Mouse (Mus musculus) heart, adult 8-10 months (tissue): Measurements from ENCODE around the gene Asic2. TPM values are rescaled to one million over a fixed set of nuclear protein-coding genes. Genes with fewer than 3 reads are reported as not detected.
A peak's percentile ranks its signal among the peaks of the same experiment; 100 is the strongest.

Experiments used
- DNase-seq: peaks from one replicate; pipeline ENCODE4 v3.0.0; 2022; ENCODE audit warnings: low spot score
- total RNA-seq, 4 experiments: library from RNA; stranded (reverse); gene quantifications; 2 replicates each; pipeline ENCODE4 v1.2.4; 2022

Asic2 gene
- total RNA-seq, 4 experiments from 2014 or later, result 0.08 TPM; not detected in 3

DNA sequence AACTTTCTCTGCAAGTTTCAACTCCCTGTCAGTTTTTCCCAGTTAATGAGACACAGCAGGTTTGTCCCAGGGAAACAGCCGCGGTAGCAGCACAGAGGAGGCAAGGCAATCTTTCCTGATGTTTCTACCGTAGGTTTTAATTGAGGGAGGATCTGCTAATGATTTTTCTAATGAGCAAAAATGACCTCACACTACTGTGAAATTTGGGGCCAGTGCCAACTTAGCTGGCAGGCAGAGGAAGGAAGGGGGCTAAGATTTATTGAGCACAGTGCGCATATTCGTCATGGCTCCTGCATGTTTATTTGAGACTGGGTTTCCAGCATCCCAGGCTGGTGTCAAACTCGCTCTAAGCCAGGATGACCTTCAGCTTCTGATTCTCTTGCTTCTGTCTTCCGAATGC is 957.5 kb downstream of the Asic2 start:
- DNase-seq, result no peak

DNA sequence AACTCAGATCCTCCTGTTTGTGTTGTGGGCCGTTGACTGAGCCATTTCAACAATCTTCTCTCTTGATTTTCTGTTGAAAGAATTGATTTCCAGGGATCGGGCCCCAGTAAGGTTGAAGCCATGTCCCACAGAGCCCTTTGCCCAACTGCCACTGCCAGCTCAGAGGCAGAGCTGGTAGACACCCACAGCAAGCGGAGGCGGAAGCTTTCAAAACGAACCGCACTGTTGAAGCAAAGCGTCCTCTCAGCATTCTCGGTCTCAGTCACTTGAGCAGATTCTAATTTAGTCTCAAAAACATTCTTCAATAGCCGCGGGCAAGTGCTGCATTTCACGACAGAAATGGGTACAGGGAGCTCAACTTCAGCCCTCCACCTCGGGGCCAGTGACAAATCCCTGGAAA is 958.9 kb downstream of the Asic2 start:
- DNase-seq, result no peak

DNA sequence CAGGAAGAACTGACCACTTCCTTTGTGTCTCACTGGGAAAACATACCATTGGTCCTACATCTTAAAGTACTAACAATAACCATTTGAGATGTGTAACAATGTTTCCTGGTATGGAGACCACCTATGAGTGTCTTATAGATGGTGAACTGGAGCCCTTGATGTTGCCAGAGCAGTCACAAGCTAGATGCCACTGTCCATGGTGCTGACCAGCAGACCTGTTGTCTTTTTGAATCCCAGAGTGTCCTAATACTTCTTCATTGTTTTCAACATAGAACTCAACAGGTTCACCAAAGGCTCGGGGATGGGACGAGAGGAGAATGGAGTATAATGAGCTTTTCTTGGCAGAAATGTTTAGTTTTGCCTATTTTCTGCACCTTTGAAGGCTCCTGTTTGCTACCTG is 962.4 kb downstream of the Asic2 start:
- DNase-seq, result no peak

DNA sequence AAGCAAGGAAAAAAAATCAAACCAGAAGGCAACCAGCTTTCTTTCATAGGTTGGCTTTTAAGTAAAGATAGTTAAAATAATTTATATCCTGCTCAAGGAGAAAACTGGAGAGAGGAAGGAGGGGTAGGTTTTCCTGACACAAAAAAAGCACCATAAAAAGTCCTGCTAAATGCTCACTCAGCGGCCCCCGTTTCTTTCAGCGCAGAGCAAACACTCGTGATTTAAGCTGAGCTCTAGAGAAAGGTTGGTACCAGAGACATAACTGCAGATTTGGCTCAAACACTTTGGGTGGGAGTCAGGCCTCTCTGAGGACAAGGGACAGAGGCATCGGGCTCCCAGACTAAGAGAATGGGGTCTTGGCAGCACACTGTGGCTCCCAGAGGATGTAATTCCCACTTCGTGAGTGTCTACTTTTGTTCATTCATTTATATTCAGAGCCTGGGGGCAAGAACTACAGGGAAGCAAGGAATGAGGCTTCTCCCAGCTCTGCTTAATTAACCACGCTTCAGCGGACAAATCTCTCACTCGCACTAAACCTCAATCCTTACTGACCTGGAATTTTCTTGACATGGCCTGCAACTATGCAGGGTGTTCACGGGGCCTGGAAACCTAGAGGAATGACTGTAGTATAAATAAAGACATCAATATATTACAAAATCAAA is 965.4 kb downstream of the Asic2 start:
- no peak for DNase-seq

DNA sequence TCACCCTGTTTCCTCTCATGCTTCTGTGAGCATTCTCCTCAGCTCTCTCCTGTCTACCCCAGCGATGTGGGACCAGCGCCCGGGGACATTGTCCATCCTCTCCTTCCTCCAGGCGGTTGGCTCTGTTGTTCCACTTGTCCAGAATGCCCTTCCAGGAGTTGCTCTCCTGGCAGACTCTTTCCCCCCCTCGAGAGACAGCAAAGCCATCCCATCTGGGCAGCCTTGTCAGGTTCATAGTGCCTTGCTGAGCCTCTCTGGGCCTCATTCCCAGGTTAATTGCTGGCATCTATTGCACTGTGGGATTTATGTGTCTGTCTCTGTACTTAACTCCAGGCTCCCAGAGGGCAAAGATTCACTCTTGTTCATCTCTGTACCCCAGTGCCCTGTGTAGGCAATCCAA is 972.6 kb downstream of the Asic2 start:
- DNase-seq, result no peak

DNA sequence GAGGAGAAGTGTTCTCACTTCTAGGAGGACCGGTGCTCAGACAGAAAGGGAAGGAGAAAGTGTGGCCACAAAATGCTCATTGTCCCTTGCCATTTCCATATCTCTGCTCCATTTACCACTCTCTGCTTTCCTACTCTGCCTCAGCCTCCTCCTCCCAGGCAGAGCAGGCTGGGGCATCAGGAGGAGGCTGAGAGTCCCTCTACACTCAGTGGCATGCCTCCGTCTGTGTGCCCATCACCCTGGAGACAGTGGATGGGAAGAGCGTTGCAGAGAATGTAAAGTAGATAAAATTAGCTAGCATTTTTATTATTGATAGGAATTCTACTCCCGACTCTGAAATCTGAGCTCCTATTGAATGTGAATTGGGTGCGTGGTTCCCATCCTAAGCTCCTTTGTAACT is 984.7 kb downstream of the Asic2 start:
- no peak for DNase-seq

DNA sequence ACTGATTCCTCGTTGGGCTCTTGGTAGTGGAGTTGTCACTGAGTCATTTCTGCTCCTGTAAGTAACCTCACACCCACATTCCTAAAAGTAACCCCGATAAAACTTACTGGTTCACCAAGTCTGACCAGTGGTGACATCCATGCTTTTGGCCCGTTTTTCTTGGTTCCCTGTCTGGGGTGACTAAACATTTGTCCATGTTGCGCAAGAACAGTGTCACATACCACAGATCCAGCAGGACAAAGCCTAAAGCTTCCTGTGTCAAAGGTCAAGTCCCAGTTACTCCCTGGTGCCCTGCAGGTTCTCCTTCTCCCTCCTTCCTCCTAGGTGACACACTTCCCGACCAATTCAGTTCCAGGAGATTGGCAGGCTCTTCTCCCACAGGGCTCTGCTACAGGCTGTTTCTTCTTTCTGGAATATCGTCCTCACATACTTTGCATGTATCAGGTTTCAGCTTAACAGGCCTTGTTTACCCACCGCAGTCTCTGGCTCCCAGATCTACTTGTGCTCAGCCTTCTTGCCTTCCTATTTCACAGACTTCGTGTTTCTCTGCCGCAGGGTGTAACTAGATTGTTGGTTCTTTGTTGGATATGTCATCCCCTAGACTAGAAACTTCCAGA is 991.9 kb downstream of the Asic2 start:
- no peak for DNase-seq

DNA sequence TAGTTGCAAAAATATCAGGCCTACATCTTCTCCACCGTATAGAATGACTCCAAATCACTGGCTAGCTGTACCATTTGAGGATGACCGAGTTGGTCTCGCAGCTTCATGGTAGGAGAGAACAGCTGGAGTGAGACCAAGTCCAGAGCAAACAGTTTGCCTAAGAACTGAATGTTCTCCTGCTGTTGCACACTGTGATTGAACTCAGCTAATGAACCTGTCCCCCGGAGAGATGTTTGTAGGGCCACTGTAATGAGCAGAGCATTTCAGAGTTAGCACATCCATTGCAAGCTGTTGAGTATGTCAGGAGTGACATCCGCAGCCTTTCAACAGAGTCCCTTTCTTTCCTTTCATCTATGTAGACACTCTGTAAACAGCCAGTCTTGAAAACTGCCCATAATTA is 993.6 kb downstream of the Asic2 start:
- DNase-seq, result peak; percentile 42

DNA sequence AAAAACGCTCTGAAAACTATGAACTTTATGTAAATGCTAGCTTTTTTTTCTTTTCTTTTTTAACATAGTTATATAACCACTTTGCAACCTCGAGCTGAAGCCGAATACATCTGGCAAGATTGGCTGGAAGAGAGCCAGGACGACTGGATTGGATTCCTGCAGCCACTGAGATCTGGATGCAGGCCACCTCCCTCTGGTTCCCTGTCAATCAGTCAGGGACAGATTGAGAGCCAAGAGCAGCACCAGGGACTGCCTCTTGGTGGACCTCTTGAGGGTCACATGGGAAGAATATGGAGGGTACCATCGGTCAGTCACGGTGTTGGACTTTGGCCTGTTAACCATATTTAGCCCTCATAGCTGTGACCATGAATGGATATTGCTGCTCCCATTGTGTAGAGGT is 994.3 kb downstream of the Asic2 start:
- peak; percentile 69 for DNase-seq

DNA sequence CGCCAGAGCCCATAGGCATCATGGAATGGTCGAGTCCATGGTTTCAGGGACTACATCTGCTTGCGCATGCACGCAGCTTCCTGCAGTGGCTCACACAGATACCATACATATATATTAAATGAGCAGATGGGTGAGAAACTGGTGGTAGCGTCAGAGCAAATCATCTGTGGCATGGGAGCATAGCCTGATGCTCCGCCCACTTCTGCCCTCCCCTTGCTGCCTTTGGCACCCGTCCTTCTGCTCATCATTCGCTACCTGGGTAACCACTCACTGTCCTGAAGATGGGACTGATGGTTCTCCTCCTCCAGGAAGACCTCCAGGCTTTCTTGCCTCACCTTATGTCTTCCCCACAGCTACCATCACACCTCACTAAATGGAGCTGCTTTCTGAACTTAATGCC is 995.0 kb downstream of the Asic2 start:
- no peak for DNase-seq

DNA sequence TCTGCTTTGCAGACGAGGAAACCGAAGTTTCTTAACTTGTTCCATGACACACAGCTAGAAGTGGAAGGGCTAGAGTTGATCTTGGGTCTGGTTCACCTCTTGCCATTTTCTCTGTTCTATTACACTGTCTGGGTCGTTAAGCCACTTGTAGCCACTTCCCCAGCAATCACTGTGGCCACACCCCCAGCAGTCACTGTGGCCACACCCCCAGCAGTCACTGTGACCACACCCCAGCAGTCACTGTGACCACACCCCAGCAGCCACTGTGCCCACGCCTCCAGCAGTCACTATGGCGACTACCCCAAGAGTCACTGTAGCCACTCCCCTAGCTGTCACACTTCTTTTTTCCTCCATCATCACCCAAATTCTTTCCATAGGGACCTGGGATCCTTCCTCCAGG is 1000.7 kb downstream of the Asic2 start:
- no peak for DNase-seq

DNA sequence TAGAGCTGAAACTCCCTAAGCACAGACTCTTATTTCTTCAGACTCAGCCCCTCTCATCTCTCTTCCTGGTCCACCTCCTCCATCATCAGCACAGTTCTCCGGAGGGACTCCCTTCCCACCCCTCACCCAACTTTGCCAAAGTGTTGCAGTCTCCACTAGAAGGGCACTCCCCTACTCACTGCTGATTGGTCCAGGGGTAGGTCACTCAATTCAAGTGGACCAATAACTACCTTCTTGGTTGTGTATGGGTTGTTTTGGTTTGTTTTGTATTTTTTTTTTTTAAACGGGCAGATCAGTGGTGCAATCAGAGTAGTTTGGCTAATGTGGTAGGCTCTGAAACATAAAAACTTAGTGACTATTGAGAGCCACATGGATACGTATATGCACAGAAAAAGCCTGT is 1002.2 kb downstream of the Asic2 start:
- no peak for DNase-seq

DNA sequence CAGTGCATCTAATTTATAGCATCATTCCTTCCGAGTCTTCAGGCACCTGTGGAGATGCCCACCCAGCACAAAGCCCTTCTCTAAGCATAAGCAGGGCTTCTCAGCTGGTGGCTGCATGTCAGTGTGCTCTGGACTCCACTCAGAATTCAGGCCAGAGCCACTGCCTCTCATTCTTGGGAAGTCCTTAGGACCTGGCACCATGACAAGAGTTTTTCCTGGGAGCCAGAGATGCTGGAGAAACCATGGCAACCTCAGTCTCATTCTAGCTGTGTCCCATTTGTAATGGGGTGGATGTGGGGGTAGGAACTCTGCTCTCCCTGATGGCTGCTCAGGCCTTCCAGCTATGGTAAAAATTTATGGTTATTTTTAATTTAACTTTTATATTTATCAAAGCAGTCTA is 1006.9 kb downstream of the Asic2 start:
- DNase-seq, result no peak

DNA sequence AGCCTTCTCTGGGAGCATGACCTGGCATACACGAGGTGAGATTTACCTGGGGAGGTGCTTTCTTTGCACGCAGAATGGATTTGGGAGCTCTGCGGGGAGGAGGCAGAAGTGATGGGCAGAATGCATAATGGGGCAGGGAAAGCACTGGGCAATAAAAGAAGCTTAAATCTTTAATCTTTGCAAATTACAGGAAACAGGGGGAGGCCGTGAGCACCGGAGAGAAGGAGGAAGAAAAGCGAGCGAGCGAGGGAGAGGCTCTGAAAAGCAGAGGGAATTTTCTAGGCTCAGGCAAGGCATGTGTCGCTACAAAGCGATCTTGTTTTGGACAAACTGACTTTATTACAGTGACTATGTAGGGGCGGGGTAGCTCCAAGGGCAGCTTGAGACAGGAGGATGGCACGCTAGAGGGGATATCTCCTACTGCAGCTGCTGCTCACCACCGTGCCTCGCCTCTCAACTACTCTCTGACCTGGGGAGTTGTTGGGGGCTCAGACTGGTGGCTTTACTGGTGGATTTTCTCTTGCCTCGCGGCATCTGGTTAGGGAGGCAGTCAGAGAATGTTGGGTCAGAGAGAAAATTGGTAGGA is 1010.1 kb downstream of the Asic2 start:
- DNase-seq, result no peak

DNA sequence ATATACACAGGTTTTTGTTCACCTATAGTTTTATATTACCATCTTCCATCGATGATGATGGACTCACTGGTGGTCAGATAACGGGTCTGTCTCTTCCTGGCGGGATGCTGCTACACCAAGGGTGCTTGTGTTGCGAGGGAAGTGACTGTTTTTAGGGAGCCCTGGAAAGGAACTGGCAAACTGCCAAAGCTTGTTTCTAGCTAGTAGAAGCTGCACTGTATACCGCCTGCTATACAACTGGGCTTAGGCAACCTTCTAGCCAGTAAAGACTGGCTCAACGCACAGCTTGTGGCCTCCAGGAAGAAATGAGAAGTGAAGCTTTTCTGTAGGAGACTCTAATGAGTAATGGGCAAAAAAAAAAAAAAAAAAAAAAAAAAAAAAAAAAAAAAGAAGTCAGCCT is 1012.3 kb downstream of the Asic2 start:
- DNase-seq, result no peak

DNA sequence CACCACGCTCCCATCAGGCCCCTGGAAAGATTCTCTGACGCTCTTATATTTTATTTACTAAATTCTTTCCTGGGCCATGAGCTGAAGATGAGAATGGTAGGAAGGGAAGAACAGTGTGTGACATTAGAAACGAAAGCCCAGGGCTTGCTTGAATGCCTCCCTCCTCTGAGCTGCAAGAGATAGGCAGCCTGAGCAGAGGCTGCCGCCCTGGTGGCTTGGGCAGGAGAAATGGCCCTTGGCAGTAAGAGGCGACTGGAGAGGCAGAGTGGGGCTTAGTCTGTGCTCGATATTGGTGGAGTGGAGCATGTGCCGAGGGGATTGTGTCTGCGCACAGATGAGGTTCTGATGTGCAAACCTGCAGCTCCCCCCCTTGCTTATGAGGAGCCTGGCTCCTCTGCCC is 1014.1 kb downstream of the Asic2 start:
- DNase-seq, result no peak

DNA sequence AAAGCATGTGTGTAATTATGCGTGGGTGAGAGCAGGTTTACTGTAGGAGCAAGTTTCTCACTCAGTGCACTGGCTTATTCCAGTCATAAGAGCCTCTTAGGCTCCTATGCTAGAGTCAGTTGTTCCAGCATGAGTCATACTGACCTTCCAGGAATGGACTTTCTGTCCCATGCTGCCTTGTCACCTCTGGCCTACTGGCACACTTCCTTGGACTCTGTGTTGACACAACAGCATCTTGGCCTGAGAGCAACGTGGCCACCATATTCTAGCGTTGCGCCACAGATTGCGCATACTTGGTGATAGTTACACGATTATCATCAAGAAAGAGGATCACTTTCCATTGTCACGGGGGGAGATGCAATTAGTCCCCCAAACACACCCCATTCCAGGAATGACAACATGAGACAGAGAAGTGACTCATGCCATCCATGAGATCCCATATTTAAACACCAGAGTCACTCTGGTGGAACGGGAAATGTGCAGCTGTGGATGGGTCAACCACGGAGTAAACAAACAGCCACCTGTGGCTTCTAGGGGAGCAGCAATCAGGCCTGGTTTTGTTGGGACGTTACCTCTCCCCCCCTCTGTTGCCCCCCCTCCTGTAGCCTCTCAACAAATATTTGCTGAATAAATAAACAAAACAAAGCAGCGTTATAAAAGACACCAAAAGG is 1019.1 kb downstream of the Asic2 start:
- no peak for DNase-seq

DNA sequence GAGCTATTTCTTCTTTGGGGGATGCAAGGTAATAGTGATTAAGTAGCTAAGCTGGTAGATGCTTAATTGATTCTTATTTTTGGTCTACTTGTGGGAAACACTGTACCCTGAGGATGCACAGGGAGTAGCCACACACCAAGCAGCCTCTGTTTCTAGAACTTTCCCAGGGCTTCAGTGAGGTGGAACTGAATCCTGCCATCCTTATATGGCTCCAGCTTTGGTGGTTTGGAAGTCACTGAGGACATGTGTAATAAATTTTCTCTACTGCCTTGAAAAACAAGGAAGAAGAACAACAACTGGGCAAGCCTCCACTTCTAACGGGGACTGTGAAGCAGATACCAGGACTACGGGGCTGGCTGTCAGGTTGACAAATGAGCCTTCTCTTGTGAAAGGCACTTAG is 1020.2 kb downstream of the Asic2 start:
- DNase-seq, result no peak

DNA sequence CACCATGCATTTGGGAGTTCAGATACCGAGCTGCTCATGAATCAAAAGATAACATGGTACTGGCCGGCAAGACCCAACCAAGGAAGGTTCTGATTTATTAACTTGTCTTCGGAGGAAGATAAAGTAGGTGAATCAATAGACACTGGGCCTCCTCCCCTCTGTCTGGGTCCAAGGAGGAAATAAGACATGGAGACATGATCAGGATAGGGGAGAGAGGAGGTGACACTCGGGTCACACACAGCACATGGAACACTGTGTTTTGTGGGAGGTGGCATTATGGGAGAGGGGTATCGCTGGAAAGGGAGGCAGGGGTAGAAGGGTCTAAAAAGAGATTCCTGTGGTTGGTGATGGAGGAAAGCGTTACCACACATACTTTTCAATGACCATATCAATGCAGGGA is 1022.1 kb downstream of the Asic2 start:
- no peak for DNase-seq

DNA sequence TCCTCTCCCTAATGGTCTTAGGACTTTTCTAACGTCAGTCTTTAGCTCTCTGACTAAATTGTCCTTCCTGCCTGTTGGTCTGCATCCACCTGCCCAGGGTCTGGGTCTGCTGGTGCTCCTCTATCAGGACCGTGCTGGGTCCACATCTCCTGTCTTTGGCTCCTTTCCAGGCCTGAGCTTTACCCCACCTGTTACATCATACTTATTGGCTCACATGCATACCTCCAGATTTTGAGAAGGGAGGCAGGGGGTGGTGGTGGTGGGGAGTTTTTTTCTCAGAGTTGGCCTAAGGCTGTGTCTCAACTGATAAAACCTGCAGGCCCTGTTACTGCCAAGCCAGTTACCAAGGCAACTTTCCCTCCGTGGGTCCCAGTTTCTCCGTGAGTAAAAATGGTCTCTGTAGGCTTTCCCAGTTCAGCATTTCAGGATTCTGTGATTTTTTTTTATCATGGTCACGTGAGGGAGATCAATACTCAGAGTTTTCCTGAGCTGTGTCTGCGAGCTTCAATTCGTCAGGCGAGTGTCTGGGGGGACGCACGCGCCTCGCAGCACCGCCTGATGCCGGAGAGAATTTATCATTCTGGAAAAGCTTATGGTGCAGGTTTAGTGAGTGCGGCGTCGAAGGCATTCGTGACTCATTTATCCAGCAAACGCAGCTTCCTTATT is 1044.8 kb downstream of the Asic2 start:
- DNase-seq, result no peak

DNA sequence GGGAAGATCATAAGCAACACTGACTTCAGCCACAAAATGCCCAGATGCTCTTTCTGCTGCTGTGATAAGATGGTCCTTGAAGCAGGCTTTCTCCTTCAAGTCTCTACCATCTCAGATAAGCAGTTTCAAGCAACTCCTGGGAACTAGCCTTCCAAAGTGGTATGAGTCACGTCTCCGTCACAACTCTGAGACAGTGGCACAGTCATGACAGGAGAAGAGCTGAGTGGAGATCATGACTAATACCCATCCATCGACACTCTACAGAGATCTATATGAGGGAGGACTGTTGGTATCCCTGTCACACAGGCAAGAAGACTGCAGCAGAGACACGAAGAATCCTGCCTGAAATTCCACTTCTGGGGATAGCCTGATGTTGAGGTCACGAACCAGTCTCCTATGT is 1049.9 kb downstream of the Asic2 start:
- DNase-seq, result no peak

DNA sequence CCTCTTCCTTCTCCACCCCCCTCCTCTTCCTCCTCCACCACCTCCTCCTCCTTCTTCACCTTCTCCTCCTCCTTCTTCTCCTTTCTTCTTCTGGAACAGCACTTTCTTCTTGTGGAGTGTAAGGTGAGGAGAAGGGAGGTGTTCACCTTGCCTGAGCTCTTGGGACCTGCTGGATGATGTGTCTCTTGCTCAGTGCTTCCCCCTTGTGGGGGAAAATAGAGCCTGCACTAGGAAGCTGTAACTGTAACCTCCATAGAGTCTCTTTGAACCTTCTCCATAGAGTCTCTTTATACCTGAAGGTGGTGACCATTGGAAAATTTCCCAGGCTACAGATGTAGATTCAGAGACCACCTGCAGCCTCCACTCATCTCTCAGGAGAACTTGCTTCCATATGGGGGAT is 1050.6 kb downstream of the Asic2 start:
- DNase-seq, result no peak
